Mouse (Mus musculus): ENCODE data around the gene Scn9a. TPM values are rescaled to one million over a fixed set of nuclear protein-coding genes. Genes with fewer than 3 reads are reported as not detected.

Gene Scn9a
- polyA plus RNA-seq, 1 experiment from 2014 or later = not detected

GRCm38 (mm10) chr2:66590151-66590550 lies 44.6 kb downstream of the Scn9a start:
- Histone ChIP-seq H3K4me2 (no peak overlapping the region), H3K9ac (ENCODE audit: low read depth, low read length) (no peak overlapping the region), H3K27ac (ENCODE audit: low read depth, low read length) (no peak overlapping the region), H3K4me3 (ENCODE audit: low read depth, low read length) (no peak overlapping the region), H3K4me1 (replicated peaks; ENCODE audit: control insufficient read depth, insufficient read depth, low read length) (no peaks in the 10 kb centered on the region), H3K27me3 (replicated peaks; ENCODE audit: control insufficient read depth, insufficient read depth, low read length) (no peaks in the 10 kb centered on the region), H3K36me3 (ENCODE audit: control insufficient read depth, insufficient read depth, low read length) (no peaks in the 10 kb centered on the region), H3K9me3 (ENCODE audit: control insufficient read depth, low read length) (no peaks in the 10 kb centered on the region)
- 73% methylated on average over 3 of the region's 3 CpGs for WGBS
- ATAC-seq (replicated peaks; ENCODE audit: low FRiP score) (no peak), DNase-seq (ENCODE audit: low spot score) (no peak)

DNA sequence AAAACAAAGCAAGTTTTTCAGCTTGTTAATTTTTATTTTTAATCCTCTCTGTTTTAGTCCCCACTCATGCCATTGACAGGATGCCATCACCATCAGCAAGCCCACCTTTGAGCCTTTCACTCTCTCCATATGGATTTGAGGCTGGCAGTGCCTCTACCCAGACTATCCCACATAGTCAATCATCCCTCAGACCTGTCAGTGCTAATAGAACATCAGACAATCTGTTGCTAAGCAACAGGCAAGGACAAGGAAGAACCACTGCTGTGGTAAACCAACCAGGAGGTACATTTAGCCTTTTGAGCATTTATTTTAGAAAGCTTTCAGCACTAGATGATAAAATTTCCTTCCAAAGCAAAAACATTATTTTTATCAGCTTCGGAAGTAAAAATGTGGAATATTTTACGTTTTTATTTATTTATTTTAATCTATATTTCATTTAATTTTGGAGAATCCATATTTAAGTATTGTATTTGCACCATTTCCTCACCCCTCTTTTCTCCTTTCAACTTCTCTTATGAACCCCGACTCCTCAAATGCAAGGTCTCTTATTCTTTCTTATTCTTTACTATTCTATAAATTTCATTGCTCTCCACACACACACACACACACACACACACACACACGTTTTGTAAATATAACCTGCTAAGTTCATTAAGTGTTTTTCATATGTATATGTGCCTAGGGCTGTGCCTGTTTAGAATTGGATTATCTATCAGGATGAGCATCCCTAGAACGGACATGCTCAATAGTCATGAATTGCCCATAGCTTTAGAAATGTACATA lies 54.5 kb downstream of the Scn9a start:
- H3K36me3 ChIP-seq (ENCODE audit: control insufficient read depth, insufficient read depth, low read length) = no peaks in the 10 kb centered on the region
- H3K4me3 ChIP-seq (ENCODE audit: low read depth, low read length) = no peak overlapping the region
- H3K27ac ChIP-seq (ENCODE audit: low read depth, low read length) = no peak overlapping the region
- ATAC-seq (replicated peaks; ENCODE audit: low FRiP score) (no peak), DNase-seq (ENCODE audit: low spot score) (no peak)
- 69% methylated on average over 5 of the region's 5 CpGs for WGBS
- H3K9ac ChIP-seq (ENCODE audit: low read depth, low read length) = no peak overlapping the region
- no peaks in the 10 kb centered on the region for H3K4me1 ChIP-seq (replicated peaks; ENCODE audit: control insufficient read depth, insufficient read depth, low read length)
- H3K27me3 ChIP-seq (replicated peaks; ENCODE audit: control insufficient read depth, insufficient read depth, low read length) = no peaks in the 10 kb centered on the region
- no peak overlapping the region for H3K4me2 ChIP-seq
- H3K9me3 ChIP-seq (ENCODE audit: control insufficient read depth, low read length) = no peaks in the 10 kb centered on the region

- WGBS = 80% methylated on average over 3 of the region's 3 CpGs
- no peaks in the 10 kb centered on the region for H3K27me3 ChIP-seq (replicated peaks; ENCODE audit: control insufficient read depth, insufficient read depth, low read length)
- H3K36me3 ChIP-seq (ENCODE audit: control insufficient read depth, insufficient read depth, low read length) = no peaks in the 10 kb centered on the region
- ATAC-seq (replicated peaks; ENCODE audit: low FRiP score) (no peak), DNase-seq (ENCODE audit: low spot score) (no peak)
- H3K9me3 ChIP-seq (ENCODE audit: control insufficient read depth, low read length) = no peaks in the 10 kb centered on the region
- H3K9ac ChIP-seq (ENCODE audit: low read depth, low read length) = no peak overlapping the region
- H3K4me1 ChIP-seq (replicated peaks; ENCODE audit: control insufficient read depth, insufficient read depth, low read length) = no peaks in the 10 kb centered on the region
- H3K4me2 ChIP-seq = no peak overlapping the region
- no peak overlapping the region for H3K4me3 ChIP-seq (ENCODE audit: low read depth, low read length)
- H3K27ac ChIP-seq (ENCODE audit: low read depth, low read length) = no peak overlapping the region
Measured at GRCm38 (mm10) chr2:66548254-66548653, 86.5 kb downstream of the Scn9a start.

GRCm38 (mm10) chr2:66519966-66520365 lies 114.8 kb downstream of the Scn9a start:
- no peak overlapping the region for H3K9ac ChIP-seq (ENCODE audit: low read depth, low read length)
- no peak for DNase-seq (ENCODE audit: low spot score)
- H3K27ac ChIP-seq (ENCODE audit: low read depth, low read length) = no peak overlapping the region
- no peaks in the 10 kb centered on the region for H3K27me3 ChIP-seq (replicated peaks; ENCODE audit: control insufficient read depth, insufficient read depth, low read length)
- H3K36me3 ChIP-seq (ENCODE audit: control insufficient read depth, insufficient read depth, low read length) = no peaks in the 10 kb centered on the region
- no peaks in the 10 kb centered on the region for H3K4me1 ChIP-seq (replicated peaks; ENCODE audit: control insufficient read depth, insufficient read depth, low read length)
- H3K9me3 ChIP-seq (ENCODE audit: control insufficient read depth, low read length) = no peaks in the 10 kb centered on the region
- 57% methylated on average over 3 of the region's 3 CpGs for WGBS
- no peak overlapping the region for H3K4me2 ChIP-seq
- no peak overlapping the region for H3K4me3 ChIP-seq (ENCODE audit: low read depth, low read length)
- no peak for ATAC-seq (replicated peaks; ENCODE audit: low FRiP score)

DNA sequence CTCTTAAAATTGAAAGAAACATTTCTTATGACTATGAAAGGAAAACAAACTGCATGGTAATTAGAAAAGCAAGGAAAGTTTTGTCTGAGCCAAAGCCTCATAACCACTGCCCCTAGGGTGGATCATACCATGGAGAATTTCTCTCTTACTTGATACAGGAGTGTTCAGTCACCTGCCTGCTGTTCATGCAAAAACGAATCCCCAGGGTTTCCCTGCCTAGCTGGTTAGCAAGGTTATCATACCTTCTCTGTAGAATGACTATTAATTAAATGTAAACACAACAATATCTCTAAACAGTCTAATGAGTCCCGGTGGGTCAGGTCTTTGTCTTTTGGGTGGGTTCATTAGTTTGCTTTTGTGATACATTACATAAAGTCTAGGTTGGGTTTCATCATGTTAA lies 123.3 kb downstream of the Scn9a start:
- Histone ChIP-seq H3K27ac (ENCODE audit: low read depth, low read length) (no peak overlapping the region), H3K9ac (ENCODE audit: low read depth, low read length) (no peak overlapping the region), H3K9me3 (ENCODE audit: control insufficient read depth, low read length) (no peaks in the 10 kb centered on the region), H3K36me3 (ENCODE audit: control insufficient read depth, insufficient read depth, low read length) (no peaks in the 10 kb centered on the region), H3K4me2 (no peak overlapping the region), H3K4me1 (replicated peaks; ENCODE audit: control insufficient read depth, insufficient read depth, low read length) (no peaks in the 10 kb centered on the region), H3K4me3 (ENCODE audit: low read depth, low read length) (no peak overlapping the region), H3K27me3 (replicated peaks; ENCODE audit: control insufficient read depth, insufficient read depth, low read length) (no peaks in the 10 kb centered on the region)
- WGBS = 59% methylated on average over 2 of the region's 2 CpGs
- DNase-seq (ENCODE audit: low spot score) (no peak), ATAC-seq (replicated peaks; ENCODE audit: low FRiP score) (no peak)

DNA sequence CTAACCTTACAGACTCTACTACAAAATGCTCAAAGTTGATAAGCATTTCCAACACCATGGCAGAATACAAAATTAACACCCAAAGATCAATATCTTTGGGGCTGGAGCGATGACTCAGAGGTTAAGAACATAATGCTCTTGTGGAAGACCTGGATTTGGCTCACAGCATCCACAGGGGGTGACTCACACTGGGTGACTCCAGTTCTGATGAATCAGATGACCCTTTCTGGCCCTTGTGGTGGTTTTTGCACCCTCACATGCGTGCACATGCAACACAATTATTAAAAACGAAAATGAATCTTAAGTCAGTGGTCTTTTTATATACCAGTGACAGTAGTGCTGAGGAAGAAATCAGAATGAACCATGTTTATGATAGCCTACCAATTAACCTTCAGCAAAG lies 126.7 kb downstream of the Scn9a start:
- no peaks in the 10 kb centered on the region for H3K36me3 ChIP-seq (ENCODE audit: control insufficient read depth, insufficient read depth, low read length)
- WGBS = 68% methylated on average over 3 of the region's 3 CpGs
- no peaks in the 10 kb centered on the region for H3K9me3 ChIP-seq (ENCODE audit: control insufficient read depth, low read length)
- ATAC-seq (replicated peaks; ENCODE audit: low FRiP score) (no peak), DNase-seq (ENCODE audit: low spot score) (no peak)
- H3K4me1 ChIP-seq (replicated peaks; ENCODE audit: control insufficient read depth, insufficient read depth, low read length) = no peaks in the 10 kb centered on the region
- H3K4me2 ChIP-seq = no peak overlapping the region
- H3K4me3 ChIP-seq (ENCODE audit: low read depth, low read length) = no peak overlapping the region
- no peaks in the 10 kb centered on the region for H3K27me3 ChIP-seq (replicated peaks; ENCODE audit: control insufficient read depth, insufficient read depth, low read length)
- no peak overlapping the region for H3K27ac ChIP-seq (ENCODE audit: low read depth, low read length)
- H3K9ac ChIP-seq (ENCODE audit: low read depth, low read length) = no peak overlapping the region

- H3K27ac ChIP-seq (ENCODE audit: low read depth, low read length) = no peak overlapping the region
- no peak overlapping the region for H3K4me2 ChIP-seq
- WGBS = 71% methylated on average over 1 of the region's 1 CpGs
- H3K36me3 ChIP-seq (ENCODE audit: control insufficient read depth, insufficient read depth, low read length) = no peaks in the 10 kb centered on the region
- DNase-seq (ENCODE audit: low spot score) (no peak), ATAC-seq (replicated peaks; ENCODE audit: low FRiP score) (no peak)
- no peaks in the 10 kb centered on the region for H3K4me1 ChIP-seq (replicated peaks; ENCODE audit: control insufficient read depth, insufficient read depth, low read length)
- no peaks in the 10 kb centered on the region for H3K9me3 ChIP-seq (ENCODE audit: control insufficient read depth, low read length)
- no peaks in the 10 kb centered on the region for H3K27me3 ChIP-seq (replicated peaks; ENCODE audit: control insufficient read depth, insufficient read depth, low read length)
- H3K9ac ChIP-seq (ENCODE audit: low read depth, low read length) = no peak overlapping the region
- no peak overlapping the region for H3K4me3 ChIP-seq (ENCODE audit: low read depth, low read length)
Measured at GRCm38 (mm10) chr2:66507616-66508015, 127.1 kb downstream of the Scn9a start.

DNA sequence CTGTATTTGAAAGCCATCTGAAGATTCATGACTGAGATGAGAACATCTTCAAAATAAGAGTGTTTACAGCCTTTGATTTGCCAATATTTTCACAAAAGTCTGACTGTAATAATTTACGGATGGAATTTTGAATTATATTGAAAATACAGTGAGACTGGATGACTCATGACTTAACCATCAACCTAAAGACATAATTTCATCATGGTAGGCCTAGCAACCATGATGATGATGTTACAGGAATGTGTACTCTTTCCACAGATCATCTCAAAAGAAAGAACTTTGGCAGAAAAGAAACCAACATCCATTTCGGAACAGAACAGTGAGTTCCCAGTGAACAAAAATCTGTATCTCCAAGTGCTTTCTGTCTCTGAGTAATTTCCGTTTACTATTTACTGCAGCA lies 132.6 kb downstream of the Scn9a start:
- Histone ChIP-seq H3K4me1 (replicated peaks; ENCODE audit: control insufficient read depth, insufficient read depth, low read length) (no peaks in the 10 kb centered on the region), H3K36me3 (ENCODE audit: control insufficient read depth, insufficient read depth, low read length) (no peaks in the 10 kb centered on the region), H3K9ac (ENCODE audit: low read depth, low read length) (no peak overlapping the region), H3K27ac (ENCODE audit: low read depth, low read length) (no peak overlapping the region), H3K9me3 (ENCODE audit: control insufficient read depth, low read length) (no peaks in the 10 kb centered on the region), H3K27me3 (replicated peaks; ENCODE audit: control insufficient read depth, insufficient read depth, low read length) (no peaks in the 10 kb centered on the region), H3K4me2 (no peak overlapping the region), H3K4me3 (ENCODE audit: low read depth, low read length) (no peak overlapping the region)
- 84% methylated on average over 3 of the region's 3 CpGs for WGBS
- no peak for DNase-seq (ENCODE audit: low spot score)
- no peak for ATAC-seq (replicated peaks; ENCODE audit: low FRiP score)

DNA sequence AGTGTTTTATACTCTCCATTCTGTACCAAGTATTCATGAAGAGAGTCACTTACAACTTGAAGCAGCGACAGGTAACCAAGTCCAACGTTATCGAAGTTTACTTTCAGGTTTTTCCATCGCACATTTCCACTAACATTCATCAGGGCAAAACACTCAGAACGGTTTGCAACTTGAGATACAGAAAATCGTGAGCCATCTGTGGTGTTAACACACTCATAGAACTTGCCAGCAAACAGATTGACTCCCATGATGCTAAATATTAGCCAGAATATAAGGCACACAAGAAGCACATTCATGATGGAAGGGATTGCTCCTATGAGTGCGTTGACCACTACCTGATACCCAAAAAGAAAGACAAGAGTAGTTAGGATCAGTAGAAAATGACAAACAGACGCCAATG lies 140.2 kb downstream of the Scn9a start:
- 77% methylated on average over 8 of the region's 8 CpGs for WGBS
- no peak overlapping the region for H3K9ac ChIP-seq (ENCODE audit: low read depth, low read length)

More for the DNA sequence above, 140.2 kb downstream of the Scn9a start:
- ATAC-seq (replicated peaks; ENCODE audit: low FRiP score) = no peak
- Histone ChIP-seq H3K36me3 (ENCODE audit: control insufficient read depth, insufficient read depth, low read length) (no peaks in the 10 kb centered on the region), H3K4me3 (ENCODE audit: low read depth, low read length) (no peak overlapping the region), H3K4me1 (replicated peaks; ENCODE audit: control insufficient read depth, insufficient read depth, low read length) (no peaks in the 10 kb centered on the region), H3K4me2 (no peak overlapping the region), H3K9me3 (ENCODE audit: control insufficient read depth, low read length) (no peaks in the 10 kb centered on the region), H3K27ac (ENCODE audit: low read depth, low read length) (no peak overlapping the region), H3K27me3 (replicated peaks; ENCODE audit: control insufficient read depth, insufficient read depth, low read length) (no peaks in the 10 kb centered on the region)
- DNase-seq (ENCODE audit: low spot score) = no peak
